Mouse (Mus musculus) frontal cortex, postnatal 10 days (tissue): ENCODE results near the gene Tmem82.

ENCODE experiments used
- DNase-seq, 2 experiments: peaks; one replicate each; pipeline ENCODE4 v3.0.0; 2022; ENCODE audit warnings: low spot score in 2 of 2, mixed read lengths in 1 of 2

The Tmem82 gene

DNA sequence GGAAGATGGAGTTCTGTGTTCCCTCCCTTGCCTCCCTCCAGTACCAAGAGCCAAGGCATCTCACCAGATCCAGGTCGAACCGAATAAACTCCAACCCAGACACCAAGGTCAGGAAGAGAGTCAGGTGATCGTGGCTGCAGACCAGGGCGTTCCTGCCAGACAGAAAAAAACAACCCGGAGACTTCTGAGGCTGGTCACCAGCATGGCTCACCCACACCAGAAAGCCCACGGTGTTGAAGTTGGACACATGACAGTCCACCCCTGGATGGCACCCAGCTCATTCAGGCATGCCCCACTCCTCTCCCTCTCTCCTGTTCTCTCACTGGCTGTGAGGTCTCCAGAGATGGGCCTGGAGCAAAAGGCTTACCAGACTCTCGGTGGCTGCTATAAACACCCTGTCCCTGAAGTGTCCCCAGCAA, 22.9 kb upstream of the Tmem82 start:
- DNase-seq = no peak

GRCm38 (mm10) chr4:141639474-141639873, 21.0 kb upstream of the Tmem82 start:
- no peak for DNase-seq

DNA sequence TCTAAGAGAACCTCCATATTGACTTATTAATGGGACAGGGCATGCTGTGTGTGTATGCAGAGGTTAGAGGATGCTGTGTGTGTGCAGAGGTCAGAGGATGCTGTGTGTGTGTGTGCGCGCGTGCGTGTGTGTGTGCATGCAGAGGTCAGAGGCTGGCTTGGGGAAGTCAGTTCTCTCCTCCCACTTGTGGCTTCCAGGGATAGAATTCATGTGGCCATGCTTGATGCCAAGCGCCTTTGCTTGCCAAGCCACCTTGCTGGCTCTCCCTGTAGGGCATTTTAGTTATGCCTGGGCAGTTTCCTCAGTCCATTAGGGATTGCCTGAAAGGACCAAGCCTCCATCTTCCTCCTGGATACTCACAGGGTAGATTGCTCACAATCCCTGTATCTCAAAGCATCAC, 18.3 kb upstream of the Tmem82 start:
- no peak for DNase-seq

DNA sequence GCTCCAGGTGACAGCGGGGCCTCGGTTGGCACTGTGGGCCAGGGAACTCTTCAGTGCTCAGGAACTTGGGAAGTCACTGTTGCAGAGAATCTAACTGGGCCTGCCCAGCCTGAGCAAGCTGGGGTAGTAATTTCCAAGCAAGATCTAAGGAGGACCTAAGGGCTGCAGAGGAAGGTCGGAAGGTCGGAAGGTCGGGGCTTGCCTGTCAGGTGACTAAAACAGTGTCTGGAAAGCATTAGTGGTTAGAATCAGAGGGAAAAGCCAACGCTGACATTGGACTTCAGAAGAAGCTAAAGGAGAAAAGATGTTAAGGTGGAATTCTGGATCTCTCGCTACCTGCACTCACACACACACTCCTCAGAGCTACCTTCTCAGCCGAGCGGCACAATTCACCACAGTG, 17.6 kb upstream of the Tmem82 start:
- DNase-seq = no peak

GRCm38 (mm10) chr4:141632111-141632873, 13.9 kb upstream of the Tmem82 start:
- no peak for DNase-seq

- DNase-seq = no peak
Measured at GRCm38 (mm10) chr4:141631250-141631649, 12.8 kb upstream of the Tmem82 start.

DNA sequence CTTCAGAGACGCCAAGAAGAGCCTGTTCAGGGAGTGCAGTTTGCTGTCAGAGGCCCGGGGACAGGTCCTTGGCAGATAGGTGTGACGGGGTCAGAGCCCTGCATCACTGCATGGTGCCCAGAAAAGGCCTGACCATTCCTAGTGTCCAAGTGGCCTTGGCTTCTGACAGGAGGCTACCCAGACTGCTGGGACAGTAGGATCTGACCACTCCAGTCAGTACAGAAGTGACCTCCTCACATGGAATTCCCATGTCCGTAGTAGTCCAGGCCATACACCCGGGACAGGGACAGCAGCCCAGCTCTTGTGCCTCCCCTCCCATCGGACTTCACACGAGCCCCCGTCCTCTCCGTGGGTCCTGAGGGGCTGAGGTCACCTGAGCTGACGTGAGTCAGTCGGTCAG, 11.6 kb upstream of the Tmem82 start:
- DNase-seq = no peak

- DNase-seq = no peak
Measured at GRCm38 (mm10) chr4:141628661-141629060, 10.2 kb upstream of the Tmem82 start.

- DNase-seq = no peak
Measured at GRCm38 (mm10) chr4:141627502-141627901, 9.1 kb upstream of the Tmem82 start.

- DNase-seq = no peak
Measured at GRCm38 (mm10) chr4:141625774-141626550, 7.5 kb upstream of the Tmem82 start.

DNA sequence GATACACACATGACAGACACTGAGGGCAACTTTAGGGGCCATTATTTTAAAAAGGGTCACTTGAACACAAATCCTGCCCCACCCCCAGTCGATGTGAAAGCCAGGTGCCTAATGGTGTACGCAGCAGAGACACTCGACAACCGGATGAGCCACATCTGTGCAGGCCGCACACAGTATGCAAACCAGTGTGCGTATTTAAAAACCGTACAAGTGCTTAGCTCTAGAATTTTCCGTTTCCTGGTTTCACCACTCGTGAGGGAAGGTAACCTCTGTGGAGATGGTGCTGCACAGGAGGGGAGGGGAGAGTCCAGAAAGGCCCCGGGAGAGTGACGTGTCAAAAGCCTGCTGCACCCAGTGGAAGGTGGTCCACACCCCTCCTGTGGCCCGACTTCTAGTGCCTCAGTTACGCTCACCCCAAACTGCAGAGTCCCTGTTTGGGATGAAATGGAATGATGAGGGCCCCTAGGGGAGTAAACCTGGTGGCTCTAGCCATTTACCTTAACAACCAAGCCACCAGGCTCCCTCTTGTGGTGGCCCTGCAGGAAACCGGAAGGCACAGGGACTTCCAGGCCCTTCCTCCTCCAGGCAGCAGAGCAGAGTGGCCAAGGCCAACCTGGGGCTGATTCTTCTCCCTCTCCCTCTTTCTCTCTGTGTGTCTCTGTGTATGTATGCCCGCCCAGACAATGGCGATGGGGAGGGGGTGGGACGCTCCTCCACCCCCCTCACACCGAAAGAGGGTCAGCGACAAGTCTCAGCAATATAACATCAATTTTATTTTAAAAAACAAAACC, 6.7 kb upstream of the Tmem82 start:
- DNase-seq = no peak

- DNase-seq = no peak
Measured at GRCm38 (mm10) chr4:141624134-141624533, 5.7 kb upstream of the Tmem82 start.

DNA sequence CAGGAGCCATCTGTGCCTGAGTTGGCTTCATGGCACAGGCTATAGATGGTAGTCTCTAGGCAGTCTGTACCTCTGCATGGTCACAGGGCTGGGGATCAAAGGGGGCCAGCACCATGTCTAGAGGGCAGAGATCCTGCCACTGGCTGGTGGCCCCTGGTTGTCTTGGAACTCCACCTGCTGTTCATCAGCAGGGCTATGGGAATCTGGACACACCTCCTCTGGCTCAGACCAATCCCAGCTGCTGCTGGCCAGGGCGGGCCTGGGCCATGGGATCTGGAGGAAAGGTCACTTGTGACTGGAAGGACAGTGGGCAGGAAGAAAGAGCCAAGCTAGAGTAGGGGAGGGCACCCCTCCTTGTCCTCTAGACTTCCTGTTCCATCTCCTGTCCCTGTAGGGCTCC, 5.2 kb upstream of the Tmem82 start, which contains the start of gene Slc25a34:
Gene Slc25a34, minus strand, starts transcription at position 156 of the 400 bp plus-strand sequence.
- no peak for DNase-seq

GRCm38 (mm10) chr4:141623037-141623436, 4.6 kb upstream of the Tmem82 start:
- no peak for DNase-seq

- no peak for DNase-seq
Measured at GRCm38 (mm10) chr4:141622580-141622979, 4.1 kb upstream of the Tmem82 start.

GRCm38 (mm10) chr4:141622091-141622490, 3.7 kb upstream of the Tmem82 start:
- no peak for DNase-seq

- DNase-seq = no peak
Measured at GRCm38 (mm10) chr4:141621297-141621696, 2.9 kb upstream of the Tmem82 start.

DNA sequence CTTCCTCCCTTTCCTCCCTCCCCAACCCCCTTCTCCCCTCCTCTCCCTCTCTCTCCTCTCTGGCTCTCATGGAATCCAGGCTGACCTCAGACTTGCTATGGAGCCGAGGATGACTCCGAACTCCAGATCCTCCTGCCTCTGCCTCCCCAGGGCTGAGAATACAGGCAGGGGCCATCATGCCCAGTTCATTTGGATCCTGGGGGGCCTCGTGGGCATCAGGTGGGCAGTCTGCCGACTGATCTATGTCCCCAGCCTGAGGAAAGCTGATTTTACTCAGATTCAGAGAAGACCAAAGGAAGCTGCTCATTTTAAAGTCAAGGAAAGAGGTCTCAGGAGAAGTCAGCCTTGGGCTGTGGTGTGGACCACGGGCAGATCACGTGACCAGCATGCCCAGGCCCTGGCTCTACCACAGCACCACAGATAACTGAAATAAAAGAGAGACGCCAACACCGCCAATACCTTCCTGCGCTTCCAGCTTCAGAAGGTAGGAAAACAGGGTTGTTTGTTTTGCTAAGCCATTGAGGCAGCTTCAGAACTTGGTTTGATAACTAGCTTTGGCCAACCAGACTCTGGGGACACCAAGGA, 958 bp upstream of the Tmem82 start:
- DNase-seq = no peak

- DNase-seq = no peak
Measured at GRCm38 (mm10) chr4:141617863-141618564, 419 bp downstream of the Tmem82 start.

DNA sequence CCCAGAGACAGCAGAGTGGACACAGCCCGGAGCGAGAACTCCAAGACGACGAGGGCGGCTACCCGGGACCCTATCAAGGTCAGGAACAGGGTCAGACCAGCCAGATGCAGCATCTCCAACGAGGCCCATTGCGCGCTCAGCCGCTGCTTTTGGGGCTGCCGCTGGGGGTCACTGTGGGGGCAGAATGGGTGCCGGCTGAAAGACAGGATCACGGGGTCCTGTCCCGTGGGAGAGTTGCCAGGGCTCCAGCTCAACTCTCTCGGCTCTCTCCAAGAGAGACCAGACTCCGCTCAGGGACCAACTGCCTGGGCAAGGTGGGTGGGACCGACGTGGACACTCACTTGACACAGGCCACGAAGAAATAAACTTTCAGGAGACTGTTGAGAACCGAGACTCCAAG, 1.1 kb downstream of the Tmem82 start:
- DNase-seq = peak; percentile 50 to 63

DNA sequence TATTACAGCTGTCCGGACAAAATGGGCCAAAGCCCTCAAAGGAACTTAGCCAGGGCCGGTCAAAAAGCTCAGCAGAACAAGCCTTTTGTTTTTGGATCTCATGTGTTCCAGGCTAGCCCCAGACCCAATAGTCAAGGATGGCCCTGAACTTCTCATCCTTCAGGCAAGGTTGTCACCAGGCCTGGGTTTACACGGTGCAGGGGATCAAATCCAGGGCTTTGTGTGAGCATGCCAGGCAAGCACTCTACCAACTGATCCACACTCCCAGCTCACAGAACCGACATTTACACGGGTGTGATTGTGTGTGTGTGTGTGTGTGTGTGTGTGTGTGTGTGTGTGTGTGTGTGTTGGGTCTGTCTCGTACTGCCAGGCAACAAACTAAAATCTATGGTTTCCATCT, 1.6 kb downstream of the Tmem82 start:
- DNase-seq = no peak
